Mouse (Mus musculus): Measurements from ENCODE around the gene Sertad2. TPM values are rescaled to one million over a fixed set of nuclear protein-coding genes. Genes with fewer than 3 reads are reported as not detected.

The Sertad2 gene
- polyA plus RNA-seq, 1 experiment from 2014 or later = 19.4 TPM

DNA sequence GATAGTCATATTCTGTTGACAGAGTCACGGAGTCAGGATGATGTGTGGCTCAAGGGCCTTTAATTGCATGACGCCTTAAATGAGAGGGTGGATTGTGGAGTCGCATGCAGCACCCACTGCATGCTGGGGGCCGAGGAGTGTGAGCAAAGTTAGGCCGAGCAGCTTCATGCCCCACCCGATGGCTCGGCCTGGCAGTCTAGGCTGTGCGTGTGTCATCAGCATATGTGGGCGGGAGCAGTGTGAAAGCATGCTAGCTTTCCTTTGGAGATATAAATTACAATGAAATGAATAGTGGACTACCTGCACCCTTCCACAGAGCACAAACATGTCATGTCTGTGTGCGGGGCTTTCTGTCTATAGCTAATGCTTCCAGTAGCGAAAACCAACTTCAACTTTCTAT lies 65.4 kb downstream of the Sertad2 start:
- DNase-seq (ENCODE audit: low spot score, missing footprints) (no peak), ATAC-seq (ENCODE audit: low FRiP score) (no peak)
- no peak overlapping the region for H3K9ac ChIP-seq (ENCODE audit: low read length)
- H3K4me2 ChIP-seq = no peak overlapping the region
- no peak overlapping the region for H3K27ac ChIP-seq (ENCODE audit: low read depth, low read length)
- H3K4me1 ChIP-seq (ENCODE audit: control insufficient read depth, insufficient read depth, low read length) = peaks cover 2% of the 10 kb centered on the region; the same call in 1 of the 2 replicates
- no peaks in the 10 kb centered on the region for H3K9me3 ChIP-seq (ENCODE audit: control insufficient read depth, low read length)
- no peaks in the 10 kb centered on the region for H3K36me3 ChIP-seq (ENCODE audit: control insufficient read depth, insufficient read depth, low read length)
- WGBS = 89% methylated on average over 11 of the region's 11 CpGs
- no peak overlapping the region for H3K4me3 ChIP-seq (ENCODE audit: low read depth, low read length)
- no peaks in the 10 kb centered on the region for H3K27me3 ChIP-seq (ENCODE audit: control insufficient read depth, insufficient read depth, low read length)

DNA sequence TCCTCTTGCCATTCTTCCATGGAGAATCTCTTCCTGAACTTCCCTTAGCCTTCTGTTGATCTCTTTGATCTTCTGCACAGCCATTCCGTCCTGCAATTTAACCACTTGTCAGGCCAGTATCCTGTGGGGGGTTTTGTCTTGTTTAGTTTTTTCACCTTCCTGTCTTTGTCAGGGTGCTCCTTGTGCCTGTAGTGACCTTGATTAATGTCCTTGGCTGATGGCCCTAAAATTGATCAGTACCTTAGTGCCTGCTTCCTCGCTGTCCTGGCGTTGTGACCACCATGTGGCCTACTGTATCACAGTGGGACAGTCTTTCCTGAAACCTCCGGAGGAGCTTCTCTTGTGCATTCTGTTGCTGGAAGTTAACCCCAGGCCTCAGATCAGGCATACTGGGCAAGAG lies 70.2 kb downstream of the Sertad2 start:
- Histone ChIP-seq H3K4me1 (ENCODE audit: control insufficient read depth, insufficient read depth, low read length) (no peaks in the 10 kb centered on the region), H3K27ac (ENCODE audit: low read depth, low read length) (no peak overlapping the region), H3K36me3 (ENCODE audit: control insufficient read depth, insufficient read depth, low read length) (no peaks in the 10 kb centered on the region), H3K27me3 (ENCODE audit: control insufficient read depth, insufficient read depth, low read length) (no peaks in the 10 kb centered on the region), H3K4me3 (ENCODE audit: low read depth, low read length) (no peak overlapping the region), H3K9ac (ENCODE audit: low read length) (no peak overlapping the region), H3K9me3 (ENCODE audit: control insufficient read depth, low read length) (no peaks in the 10 kb centered on the region), H3K4me2 (no peak overlapping the region)
- ATAC-seq (ENCODE audit: low FRiP score) (no peak), DNase-seq (ENCODE audit: low spot score, missing footprints) (no peak)
- 81% methylated on average over 4 of the region's 4 CpGs for WGBS

DNA sequence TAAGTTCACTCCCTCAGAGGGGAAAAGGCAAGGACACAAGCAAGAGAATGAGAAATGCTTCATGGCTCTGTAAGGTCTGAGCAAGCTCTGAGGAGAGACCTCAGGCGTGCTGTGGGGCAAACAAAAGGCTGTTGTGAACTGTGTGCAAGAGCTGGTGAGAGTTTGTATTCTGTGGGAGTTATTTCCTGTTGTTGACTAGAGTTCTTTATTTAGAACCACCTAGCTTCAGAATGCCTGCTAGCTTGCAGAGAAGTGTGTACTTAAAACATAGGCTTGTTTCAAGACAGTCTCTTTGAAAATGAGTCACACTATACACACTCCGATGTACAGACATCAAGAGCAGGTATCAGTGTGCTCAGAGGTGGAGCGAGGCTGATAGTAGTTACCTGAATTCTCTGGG lies 73.0 kb downstream of the Sertad2 start:
- DNase-seq (ENCODE audit: low spot score, missing footprints) (no peak), ATAC-seq (ENCODE audit: low FRiP score) (no peak)
- H3K4me1 ChIP-seq (ENCODE audit: control insufficient read depth, insufficient read depth, low read length) = no peaks in the 10 kb centered on the region
- WGBS = 81% methylated on average over 3 of the region's 3 CpGs
- no peak overlapping the region for H3K4me3 ChIP-seq (ENCODE audit: low read depth, low read length)
- H3K27me3 ChIP-seq (ENCODE audit: control insufficient read depth, insufficient read depth, low read length) = no peaks in the 10 kb centered on the region
- H3K4me2 ChIP-seq = no peak overlapping the region
- H3K9ac ChIP-seq (ENCODE audit: low read length) = no peak overlapping the region
- no peak overlapping the region for H3K27ac ChIP-seq (ENCODE audit: low read depth, low read length)
- H3K9me3 ChIP-seq (ENCODE audit: control insufficient read depth, low read length) = no peaks in the 10 kb centered on the region
- H3K36me3 ChIP-seq (ENCODE audit: control insufficient read depth, insufficient read depth, low read length) = no peaks in the 10 kb centered on the region

DNA sequence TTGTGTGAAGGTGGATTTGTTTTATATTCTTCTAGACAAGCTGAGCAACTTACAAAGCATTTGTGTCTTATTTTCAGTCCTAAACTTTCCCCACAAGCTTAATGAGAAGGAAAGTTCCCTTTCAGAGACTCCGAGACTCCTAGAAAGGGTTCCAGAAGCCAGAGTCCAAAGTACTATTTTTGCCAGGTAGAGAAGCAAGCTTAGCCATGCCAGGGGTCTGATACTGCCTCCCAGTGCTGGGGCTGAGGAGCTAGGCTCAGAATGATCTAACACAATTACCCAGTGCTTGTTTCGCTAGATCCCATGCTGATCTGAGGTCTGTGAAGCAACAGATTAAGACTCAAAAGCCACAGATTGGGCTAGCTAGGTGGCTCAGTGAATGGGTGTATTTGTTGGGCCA lies 84.1 kb downstream of the Sertad2 start:
- Histone ChIP-seq H3K9ac (ENCODE audit: low read length) (no peak overlapping the region), H3K36me3 (ENCODE audit: control insufficient read depth, insufficient read depth, low read length) (no peaks in the 10 kb centered on the region), H3K27ac (ENCODE audit: low read depth, low read length) (no peak overlapping the region), H3K4me1 (ENCODE audit: control insufficient read depth, insufficient read depth, low read length) (0 out of 2 replicates have a peak, but pooled peaks cover 2% of the 10 kb centered on the region), H3K4me2 (no peak overlapping the region), H3K27me3 (ENCODE audit: control insufficient read depth, insufficient read depth, low read length) (no peaks in the 10 kb centered on the region), H3K9me3 (ENCODE audit: control insufficient read depth, low read length) (no peaks in the 10 kb centered on the region), H3K4me3 (ENCODE audit: low read depth, low read length) (no peak overlapping the region)
- ATAC-seq (ENCODE audit: low FRiP score) = no peak
- 68% methylated on average over 2 of the region's 2 CpGs for WGBS
- DNase-seq (ENCODE audit: low spot score, missing footprints) = no peak

DNA sequence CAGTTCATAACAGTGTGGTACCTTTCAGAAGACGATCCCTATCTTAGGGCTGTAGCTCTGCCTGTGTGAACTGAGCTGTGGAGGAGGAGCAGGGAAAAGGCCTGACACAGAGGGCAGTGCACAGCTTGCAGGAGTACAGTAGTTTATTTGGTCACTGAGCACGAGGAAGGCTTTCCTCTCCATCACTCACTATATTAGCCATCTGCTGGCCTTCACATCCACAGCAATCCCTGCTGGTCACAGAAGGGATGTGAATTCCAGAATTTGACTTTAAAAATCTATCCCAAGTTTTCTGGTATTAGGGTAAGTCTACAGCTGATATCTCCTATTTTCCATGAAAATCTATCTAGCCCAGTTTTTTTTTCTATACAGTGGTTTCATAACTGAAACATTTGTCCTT lies 85.2 kb downstream of the Sertad2 start:
- Histone ChIP-seq H3K9me3 (ENCODE audit: control insufficient read depth, low read length) (no peaks in the 10 kb centered on the region), H3K27ac (ENCODE audit: low read depth, low read length) (no peak overlapping the region), H3K9ac (ENCODE audit: low read length) (no peak overlapping the region), H3K36me3 (ENCODE audit: control insufficient read depth, insufficient read depth, low read length) (no peaks in the 10 kb centered on the region), H3K4me3 (ENCODE audit: low read depth, low read length) (no peak overlapping the region), H3K4me2 (no peak overlapping the region), H3K4me1 (ENCODE audit: control insufficient read depth, insufficient read depth, low read length) (peaks cover 6% of the 10 kb centered on the region), H3K27me3 (ENCODE audit: control insufficient read depth, insufficient read depth, low read length) (no peaks in the 10 kb centered on the region)
- 65% methylated on average over 2 of the region's 2 CpGs for WGBS
- DNase-seq (ENCODE audit: low spot score, missing footprints) = no peak
- ATAC-seq (ENCODE audit: low FRiP score) = no peak

DNA sequence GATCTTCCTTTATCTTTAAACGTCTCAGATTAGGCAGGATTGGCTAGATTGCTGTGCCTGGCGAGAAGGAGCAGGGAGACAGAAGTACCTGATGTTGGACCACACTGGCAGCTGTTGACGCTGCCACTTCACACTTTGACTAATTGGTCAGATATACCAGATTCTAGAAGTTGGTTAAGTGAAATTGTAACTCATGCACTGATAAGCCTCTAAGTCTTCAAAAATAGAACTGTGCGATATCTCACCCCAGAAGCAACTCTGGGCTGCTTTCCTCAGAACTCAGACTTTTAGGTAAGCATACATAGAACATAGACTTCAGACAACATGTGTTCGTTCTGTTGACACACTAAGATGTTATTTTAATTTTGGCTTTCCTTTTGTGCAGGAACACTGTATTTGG lies 86.6 kb downstream of the Sertad2 start:
- Histone ChIP-seq H3K27me3 (ENCODE audit: control insufficient read depth, insufficient read depth, low read length) (no peaks in the 10 kb centered on the region), H3K27ac (ENCODE audit: low read depth, low read length) (no peak overlapping the region), H3K9ac (ENCODE audit: low read length) (no peak overlapping the region), H3K36me3 (ENCODE audit: control insufficient read depth, insufficient read depth, low read length) (no peaks in the 10 kb centered on the region), H3K9me3 (ENCODE audit: control insufficient read depth, low read length) (no peaks in the 10 kb centered on the region), H3K4me3 (ENCODE audit: low read depth, low read length) (no peak overlapping the region), H3K4me1 (ENCODE audit: control insufficient read depth, insufficient read depth, low read length) (peaks cover 15% of the 10 kb centered on the region), H3K4me2 (no peak overlapping the region)
- no peak for ATAC-seq (ENCODE audit: low FRiP score)
- no peak for DNase-seq (ENCODE audit: low spot score, missing footprints)
- 90% methylated on average over 5 of the region's 5 CpGs for WGBS

DNA sequence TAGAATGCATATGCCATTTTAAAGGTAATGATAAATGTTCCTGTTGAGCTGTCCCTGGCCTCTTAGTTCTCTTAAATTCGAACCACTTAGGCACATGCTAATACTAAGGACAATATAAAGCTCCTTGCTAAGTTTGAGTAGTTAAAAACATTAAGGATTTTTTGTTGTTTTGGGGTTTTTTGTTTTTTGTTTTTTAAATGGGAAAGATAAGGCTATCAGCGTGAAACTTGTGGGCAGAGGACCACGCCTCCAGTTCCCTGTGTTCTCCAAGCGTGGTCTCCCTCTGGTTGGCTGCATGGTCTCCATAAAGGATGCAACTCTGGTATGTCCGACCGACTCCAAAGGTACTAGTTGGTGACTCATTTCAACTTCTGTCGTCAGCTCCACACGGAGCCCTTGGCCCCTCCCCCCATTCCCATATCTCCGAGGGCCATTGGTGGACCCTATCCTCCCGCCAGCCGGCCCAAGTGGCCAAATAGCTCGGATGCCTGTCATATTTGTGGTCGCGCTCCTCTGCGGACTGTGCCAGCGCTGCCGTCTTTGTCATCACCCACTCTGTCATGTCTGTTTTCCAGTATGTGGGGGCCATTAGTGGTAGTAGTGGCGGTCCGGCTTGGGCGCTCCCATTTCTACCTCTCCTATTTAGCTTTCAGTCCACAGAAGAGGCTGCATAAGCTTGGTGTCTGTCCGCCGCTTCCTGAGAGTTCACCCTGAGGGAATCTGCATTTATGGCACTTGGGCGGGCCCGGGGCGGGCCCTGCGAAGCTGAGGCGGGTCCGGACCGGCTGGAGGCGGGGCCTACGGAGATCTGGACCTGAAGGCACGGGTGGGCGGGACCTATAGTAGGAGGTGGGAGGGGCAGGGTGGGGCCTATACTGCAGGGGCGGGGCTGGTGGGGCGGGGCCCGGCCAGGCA lies 88.2 kb downstream of the Sertad2 start:
- Histone ChIP-seq H3K4me3 (ENCODE audit: low read depth, low read length) (peak overlapping the region; percentile 87), H3K4me1 (ENCODE audit: control insufficient read depth, insufficient read depth, low read length) (peaks cover 30% of the 10 kb centered on the region), H3K27me3 (ENCODE audit: control insufficient read depth, insufficient read depth, low read length) (no peaks in the 10 kb centered on the region), H3K36me3 (ENCODE audit: control insufficient read depth, insufficient read depth, low read length) (no peaks in the 10 kb centered on the region), H3K9ac (ENCODE audit: low read length) (peak overlapping the region; percentile 10; the same call in 1 of the 2 replicates), H3K27ac (ENCODE audit: low read depth, low read length) (peak overlapping the region; percentile 28), H3K4me2 (peak overlapping the region; percentile 74), H3K9me3 (ENCODE audit: control insufficient read depth, low read length) (no peaks in the 10 kb centered on the region)
- peak; percentile 99 for DNase-seq (ENCODE audit: low spot score, missing footprints)
- WGBS = 2% methylated on average over 35 of the region's 36 CpGs
- ATAC-seq (ENCODE audit: low FRiP score) = peak; percentile 91

DNA sequence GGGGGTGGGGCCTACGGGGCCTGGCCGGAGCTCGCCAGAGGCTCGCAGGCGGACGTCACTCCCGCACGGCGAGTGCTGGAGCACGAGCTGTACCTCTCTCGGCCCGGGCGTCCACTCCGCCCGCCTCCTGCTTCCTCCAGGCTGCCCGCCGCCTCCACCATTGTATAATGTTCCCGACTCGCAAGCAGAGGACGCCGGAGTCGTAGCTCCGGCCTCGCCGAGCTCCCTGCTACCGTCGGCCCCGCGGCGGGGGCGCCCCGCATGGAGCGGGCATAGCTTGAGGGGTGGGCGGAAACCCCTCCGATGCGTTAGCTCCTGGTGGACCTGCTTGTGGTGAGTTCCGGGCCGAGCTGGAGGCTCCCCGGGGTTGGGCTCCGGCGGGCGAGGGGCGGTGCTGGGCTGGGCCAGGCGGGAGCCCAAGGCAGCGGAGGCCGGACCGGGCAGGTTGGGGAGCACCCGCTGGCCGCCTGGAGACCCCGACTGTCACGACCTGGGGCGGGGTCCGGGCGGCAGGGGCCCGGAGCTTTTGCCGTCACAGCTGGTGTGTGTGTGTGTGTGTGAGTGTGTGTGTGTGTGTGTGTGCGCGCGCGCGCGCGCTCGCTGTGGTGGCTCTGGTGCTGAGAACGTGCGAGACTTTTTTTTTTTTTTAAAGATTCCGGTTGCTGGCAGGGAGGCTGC lies 89.0 kb downstream of the Sertad2 start:
- H3K27me3 ChIP-seq (ENCODE audit: control insufficient read depth, insufficient read depth, low read length) = no peaks in the 10 kb centered on the region
- peaks cover 32% of the 10 kb centered on the region for H3K4me1 ChIP-seq (ENCODE audit: control insufficient read depth, insufficient read depth, low read length)
- H3K9ac ChIP-seq (ENCODE audit: low read length) = peak overlapping the region; percentile 91
- peak overlapping the region; percentile 74 for H3K4me2 ChIP-seq
- H3K27ac ChIP-seq (ENCODE audit: low read depth, low read length) = peak overlapping the region; percentile 95
- H3K4me3 ChIP-seq (ENCODE audit: low read depth, low read length) = peak overlapping the region; percentile 87
- DNase-seq (ENCODE audit: low spot score, missing footprints) (peak; percentile 97), ATAC-seq (ENCODE audit: low FRiP score) (peak; percentile 95)
- H3K9me3 ChIP-seq (ENCODE audit: control insufficient read depth, low read length) = no peaks in the 10 kb centered on the region
- H3K36me3 ChIP-seq (ENCODE audit: control insufficient read depth, insufficient read depth, low read length) = no peaks in the 10 kb centered on the region
- under 1% methylated on average over 67 of the region's 67 CpGs for WGBS

DNA sequence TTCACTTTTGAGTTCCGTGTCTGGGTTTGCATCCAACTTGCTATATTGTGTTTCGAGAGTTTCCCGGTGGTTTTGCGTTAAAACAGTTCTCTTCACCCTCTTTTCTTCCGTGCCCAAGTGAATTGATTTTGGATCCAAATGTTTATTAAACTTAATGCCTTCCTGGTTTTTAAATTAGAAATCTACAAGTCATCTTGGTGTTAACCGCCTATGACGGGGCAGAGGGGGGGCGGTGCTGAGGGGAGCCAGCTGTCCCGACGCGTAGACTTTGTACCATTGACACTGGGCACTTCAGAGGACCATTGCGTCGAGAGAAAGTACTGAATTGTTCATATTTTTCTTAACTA lies 89.5 kb downstream of the Sertad2 start:
- ATAC-seq (ENCODE audit: low FRiP score) = no peak
- peak overlapping the region; percentile 74 for H3K4me2 ChIP-seq
- peak overlapping the region; percentile 91 for H3K9ac ChIP-seq (ENCODE audit: low read length)
- no peaks in the 10 kb centered on the region for H3K27me3 ChIP-seq (ENCODE audit: control insufficient read depth, insufficient read depth, low read length)
- peak overlapping the region; percentile 95 for H3K27ac ChIP-seq (ENCODE audit: low read depth, low read length)
- no peaks in the 10 kb centered on the region for H3K9me3 ChIP-seq (ENCODE audit: control insufficient read depth, low read length)
- H3K36me3 ChIP-seq (ENCODE audit: control insufficient read depth, insufficient read depth, low read length) = no peaks in the 10 kb centered on the region
- WGBS = under 1% methylated on average over 13 of the region's 13 CpGs
- H3K4me1 ChIP-seq (ENCODE audit: control insufficient read depth, insufficient read depth, low read length) = peaks cover 32% of the 10 kb centered on the region
- peak overlapping the region; percentile 87 for H3K4me3 ChIP-seq (ENCODE audit: low read depth, low read length)
- DNase-seq (ENCODE audit: low spot score, missing footprints) = peak; percentile 97

Measured in midbrain, embryonic 11.5 days (tissue).